Mouse (Mus musculus): ENCODE results near the gene Zfp629. TPM values are rescaled to one million over a fixed set of nuclear protein-coding genes. Genes with fewer than 3 reads are reported as not detected.
"Not testable (repeated sequence)": the region's sequence is repeated elsewhere in the genome, so short reads cannot be mapped to it uniquely, and the experiment has no call there.

Zfp629 gene
- polyA plus RNA-seq, 1 experiment from 2014 or later = 18.8 TPM

DNA sequence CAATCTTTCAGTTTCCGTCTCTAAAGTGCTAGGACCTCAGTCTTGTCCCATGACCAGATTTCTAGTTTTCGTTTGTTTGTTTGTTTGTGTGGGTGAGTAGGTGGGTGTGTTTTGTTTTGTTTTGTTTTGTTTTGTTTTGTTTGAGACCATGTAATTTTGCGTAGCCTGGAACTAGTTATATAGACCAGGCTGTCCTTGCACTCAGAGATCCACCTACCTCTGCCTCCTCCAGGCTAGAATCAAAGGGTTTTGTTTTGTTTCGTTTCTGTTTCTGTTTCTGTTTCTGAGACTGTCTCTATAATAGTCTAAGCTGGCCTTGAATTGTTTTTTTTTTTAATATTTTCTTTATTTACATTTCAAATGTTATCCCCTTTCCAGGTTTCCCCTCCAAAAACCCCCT lies 30.8 kb upstream of the Zfp629 start:
- no peak overlapping the region for H3K4me3 ChIP-seq
- no peak overlapping the region for H3K4me2 ChIP-seq
- no peak overlapping the region for H3K27ac ChIP-seq
- H3K27me3 ChIP-seq = no peaks in the 10 kb centered on the region
- ATAC-seq (ENCODE audit: insufficient number of reproducible peaks, insufficient read depth, low FRiP score, low TSS enrichment, low read depth) = no peak
- no peaks in the 10 kb centered on the region for H3K9me3 ChIP-seq
- 87% methylated on average over 4 of the region's 4 CpGs for WGBS
- H3K4me1 ChIP-seq = no peaks in the 10 kb centered on the region
- H3K36me3 ChIP-seq = no peaks in the 10 kb centered on the region
- H3K9ac ChIP-seq = no peak overlapping the region

DNA sequence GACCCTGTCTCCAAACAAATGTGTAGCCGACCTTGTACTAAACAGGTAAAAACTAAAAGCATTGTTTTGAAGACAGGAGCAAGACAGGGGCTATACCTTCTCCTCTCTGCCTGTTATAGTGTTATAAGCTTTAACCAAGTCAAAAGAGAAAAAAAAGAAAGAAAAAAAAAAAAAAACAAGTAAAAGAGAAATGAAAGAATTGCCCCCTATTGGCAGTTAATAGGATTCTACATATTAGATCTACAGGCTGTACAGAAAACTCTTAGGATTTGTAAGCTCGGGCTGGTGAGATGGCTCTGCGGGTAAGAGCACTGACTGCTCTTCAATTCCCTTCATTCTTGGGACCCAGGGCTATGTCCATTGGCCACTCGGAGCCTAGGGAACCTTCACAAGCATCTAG lies 26.7 kb upstream of the Zfp629 start:
- peaks cover 4% of the 10 kb centered on the region; the same call in 1 of the 2 replicates for H3K4me1 ChIP-seq
- no peaks in the 10 kb centered on the region for H3K27me3 ChIP-seq
- no peaks in the 10 kb centered on the region for H3K9me3 ChIP-seq
- no peak overlapping the region for H3K4me3 ChIP-seq
- H3K9ac ChIP-seq = no peak overlapping the region
- no peak overlapping the region for H3K4me2 ChIP-seq
- ATAC-seq (ENCODE audit: insufficient number of reproducible peaks, insufficient read depth, low FRiP score, low TSS enrichment, low read depth) = no peak
- WGBS = 66% methylated on average over 4 of the region's 4 CpGs
- no peak overlapping the region for H3K27ac ChIP-seq
- no peaks in the 10 kb centered on the region for H3K36me3 ChIP-seq

DNA sequence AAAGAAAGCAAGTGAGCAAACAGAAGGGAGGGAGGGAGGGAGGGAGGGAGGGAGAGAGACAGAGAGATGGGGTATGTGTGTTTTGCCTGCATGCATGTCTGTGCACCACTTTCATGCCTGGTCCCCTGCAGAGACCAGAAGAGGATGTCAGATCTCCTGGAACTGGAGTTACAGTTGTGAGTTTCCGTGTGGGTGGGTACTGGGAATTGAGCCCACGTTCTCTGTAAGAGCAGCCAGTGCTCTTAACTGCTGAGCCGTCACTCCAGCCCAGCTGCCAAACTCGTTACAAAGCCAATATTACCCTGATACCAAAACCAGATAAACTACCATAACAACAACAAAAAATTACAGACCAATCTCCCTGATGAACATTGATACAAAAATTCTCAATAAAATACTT lies 25.7 kb upstream of the Zfp629 start:
- no peaks in the 10 kb centered on the region for H3K36me3 ChIP-seq
- no peaks in the 10 kb centered on the region for H3K27me3 ChIP-seq
- H3K9me3 ChIP-seq = no peaks in the 10 kb centered on the region
- 43% methylated on average over 4 of the region's 4 CpGs for WGBS
- no peak overlapping the region for H3K4me3 ChIP-seq
- H3K4me1 ChIP-seq = peaks cover 9% of the 10 kb centered on the region; the same call in 1 of the 2 replicates
- H3K4me2 ChIP-seq = no peak overlapping the region
- ATAC-seq (ENCODE audit: insufficient number of reproducible peaks, insufficient read depth, low FRiP score, low TSS enrichment, low read depth) = no peak
- H3K9ac ChIP-seq = no peak overlapping the region
- no peak overlapping the region for H3K27ac ChIP-seq

DNA sequence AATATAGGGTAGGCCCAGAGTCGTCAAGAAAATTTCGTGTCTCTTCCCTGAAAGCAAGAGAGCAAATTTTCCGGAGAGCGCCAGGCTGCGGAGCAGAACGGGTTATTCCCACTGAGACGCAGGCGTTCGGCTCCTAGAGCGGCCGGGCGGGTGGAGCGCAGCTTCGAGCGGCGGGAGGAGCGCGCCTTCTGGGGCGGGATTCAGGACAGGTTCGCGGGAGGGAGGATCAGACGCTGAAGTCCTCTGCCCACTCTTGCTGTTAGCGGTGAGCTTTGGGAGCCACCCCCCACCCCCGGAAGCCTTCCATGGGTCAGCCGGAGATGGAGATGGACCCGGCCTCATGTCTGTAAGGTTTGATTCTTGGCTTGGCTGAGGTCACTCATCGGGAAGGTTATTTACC lies 21.4 kb upstream of the Zfp629 start:
- Histone ChIP-seq H3K27ac (no peak overlapping the region; the same call in 1 of the 2 replicates), H3K36me3 (no peaks in the 10 kb centered on the region), H3K4me2 (peak overlapping the region; percentile 73), H3K27me3 (no peaks in the 10 kb centered on the region), H3K4me3 (peak overlapping the region; percentile 65), H3K9ac (peak overlapping the region; percentile 81), H3K9me3 (no peaks in the 10 kb centered on the region), H3K4me1 (peaks cover 9% of the 10 kb centered on the region; the same call in 1 of the 2 replicates)
- WGBS = under 1% methylated on average over 26 of the region's 27 CpGs
- peak; percentile 64; the same call in 1 of the 2 replicates for ATAC-seq (ENCODE audit: insufficient number of reproducible peaks, insufficient read depth, low FRiP score, low TSS enrichment, low read depth)

DNA sequence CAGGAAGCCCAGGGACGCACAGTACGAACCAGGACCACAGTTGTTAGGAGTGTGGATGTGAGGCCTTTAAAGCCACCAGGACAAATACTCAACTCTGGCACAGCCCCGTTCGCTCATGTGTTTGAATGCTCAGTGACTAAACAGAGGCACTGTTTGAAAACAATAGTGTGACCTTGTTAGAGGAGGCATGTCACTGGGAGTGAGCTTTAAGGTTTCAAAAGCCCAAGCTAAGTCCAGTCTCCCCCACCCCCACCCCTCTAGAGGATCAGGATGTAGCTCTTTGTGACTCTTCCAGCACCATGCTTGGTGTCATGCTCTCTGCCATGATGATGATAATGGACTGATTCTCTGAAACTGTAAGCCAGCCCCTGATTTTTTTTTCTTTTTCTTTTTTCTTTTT lies 15.8 kb upstream of the Zfp629 start:
- peaks cover 2% of the 10 kb centered on the region; the same call in 1 of the 2 replicates for H3K4me1 ChIP-seq
- no peaks in the 10 kb centered on the region for H3K9me3 ChIP-seq
- H3K36me3 ChIP-seq = no peaks in the 10 kb centered on the region
- no peak overlapping the region for H3K27ac ChIP-seq
- no peak overlapping the region for H3K9ac ChIP-seq
- H3K4me2 ChIP-seq = no peak overlapping the region
- 84% methylated on average over 4 of the region's 4 CpGs for WGBS
- H3K4me3 ChIP-seq = no peak overlapping the region
- no peaks in the 10 kb centered on the region for H3K27me3 ChIP-seq
- no peak for ATAC-seq (ENCODE audit: insufficient number of reproducible peaks, insufficient read depth, low FRiP score, low TSS enrichment, low read depth)

DNA sequence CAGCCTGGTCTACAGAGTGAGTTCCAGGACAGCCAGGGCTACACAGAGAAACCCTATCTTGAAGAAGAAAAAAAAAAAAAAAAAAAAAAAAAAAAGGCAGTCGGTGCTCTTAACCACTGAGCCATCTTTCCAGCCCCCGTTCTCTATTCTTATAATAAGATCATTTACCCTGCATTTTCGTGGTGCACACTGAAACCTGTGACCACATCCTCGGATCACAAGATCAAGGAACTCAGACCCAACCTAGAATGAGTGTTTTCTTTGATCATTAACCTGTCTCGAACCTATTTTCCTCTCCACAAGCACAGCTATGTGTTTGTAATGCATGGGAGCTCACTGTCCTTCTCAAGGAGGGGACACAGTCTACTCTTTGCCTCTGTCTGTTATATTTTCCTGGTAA lies 13.0 kb upstream of the Zfp629 start:
- Histone ChIP-seq H3K9ac (no peak overlapping the region), H3K4me3 (no peak overlapping the region), H3K4me1 (no peaks in the 10 kb centered on the region), H3K9me3 (no peaks in the 10 kb centered on the region), H3K27ac (no peak overlapping the region), H3K27me3 (no peaks in the 10 kb centered on the region), H3K36me3 (no peaks in the 10 kb centered on the region), H3K4me2 (no peak overlapping the region)
- no peak for ATAC-seq (ENCODE audit: insufficient number of reproducible peaks, insufficient read depth, low FRiP score, low TSS enrichment, low read depth)
- 79% methylated on average over 5 of the region's 5 CpGs for WGBS

DNA sequence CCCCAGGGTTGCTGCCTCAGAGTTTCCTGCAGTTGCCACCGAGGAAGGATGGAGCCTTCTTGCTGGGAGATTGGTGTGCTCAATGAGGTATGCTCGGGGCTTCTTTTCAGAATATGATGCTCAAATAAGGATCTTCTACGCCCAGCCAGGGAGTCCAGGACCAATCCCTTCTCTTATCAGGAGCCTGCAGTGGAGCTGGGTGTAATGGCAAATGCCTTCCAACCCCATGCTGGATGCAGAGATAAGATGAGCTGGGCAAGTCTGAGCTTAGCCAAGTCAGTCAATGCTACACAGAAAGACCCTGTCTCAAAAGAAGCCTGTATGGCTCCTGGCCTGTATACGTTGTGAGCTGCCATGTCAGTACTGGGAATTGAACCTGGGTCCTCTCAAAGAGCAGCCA lies 10.9 kb upstream of the Zfp629 start:
- 92% methylated on average over 4 of the region's 4 CpGs for WGBS
- Histone ChIP-seq H3K4me3 (no peak overlapping the region), H3K4me2 (no peak overlapping the region), H3K9ac (no peak overlapping the region), H3K27ac (no peak overlapping the region), H3K9me3 (no peaks in the 10 kb centered on the region), H3K4me1 (no peaks in the 10 kb centered on the region), H3K36me3 (no peaks in the 10 kb centered on the region), H3K27me3 (no peaks in the 10 kb centered on the region)
- no peak for ATAC-seq (ENCODE audit: insufficient number of reproducible peaks, insufficient read depth, low FRiP score, low TSS enrichment, low read depth)

DNA sequence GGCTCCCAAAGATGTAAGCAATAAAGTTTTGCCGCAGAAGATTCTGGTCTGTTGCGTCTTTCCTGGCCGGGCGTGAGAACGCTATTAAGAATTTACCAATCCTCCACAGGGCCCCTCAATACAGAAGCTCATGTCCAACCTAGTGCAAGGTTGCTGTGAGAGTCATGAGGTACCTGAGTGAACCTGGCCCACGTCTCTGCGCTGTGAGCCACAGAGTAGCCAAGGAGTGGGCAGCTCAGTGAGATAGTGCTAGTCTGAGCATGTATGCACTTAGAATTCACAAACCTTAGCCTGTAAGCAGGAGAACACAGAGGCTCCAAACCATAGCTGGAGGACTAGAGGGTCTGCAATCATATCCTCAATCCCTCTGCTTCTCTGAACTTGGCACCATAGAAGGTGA lies 10.4 kb upstream of the Zfp629 start:
- H3K4me3 ChIP-seq = no peak overlapping the region
- WGBS = 94% methylated on average over 7 of the region's 7 CpGs
- no peak overlapping the region for H3K27ac ChIP-seq
- H3K4me1 ChIP-seq = no peaks in the 10 kb centered on the region
- H3K9me3 ChIP-seq = no peaks in the 10 kb centered on the region
- no peak overlapping the region for H3K9ac ChIP-seq
- H3K4me2 ChIP-seq = no peak overlapping the region
- no peaks in the 10 kb centered on the region for H3K36me3 ChIP-seq
- no peaks in the 10 kb centered on the region for H3K27me3 ChIP-seq
- ATAC-seq (ENCODE audit: insufficient number of reproducible peaks, insufficient read depth, low FRiP score, low TSS enrichment, low read depth) = no peak

DNA sequence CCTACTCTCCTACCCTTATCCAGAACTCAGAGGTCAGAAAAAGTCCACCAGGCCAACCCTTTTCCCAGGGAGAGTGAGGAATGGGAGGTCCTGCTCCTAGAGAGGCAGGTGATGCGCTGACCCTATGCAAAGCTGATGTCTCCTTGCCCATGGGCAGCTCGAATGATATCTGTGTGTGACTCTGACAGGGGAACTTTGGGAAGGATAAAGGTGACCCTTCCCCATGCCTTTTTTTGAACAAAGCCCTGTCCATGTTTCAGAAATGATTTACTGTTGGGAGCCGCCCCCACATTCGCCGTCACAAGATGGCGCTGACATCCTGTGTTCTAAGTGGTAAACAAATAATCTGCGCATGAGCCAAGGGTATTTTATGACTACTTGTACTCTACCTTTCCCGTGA lies 2.8 kb upstream of the Zfp629 start:
- H3K9ac ChIP-seq; H3K4me3 ChIP-seq; H3K27ac ChIP-seq; H3K36me3 ChIP-seq; H3K4me2 ChIP-seq; ATAC-seq (ENCODE audit: insufficient number of reproducible peaks, insufficient read depth, low FRiP score, low TSS enrichment, low read depth); H3K27me3 ChIP-seq; H3K9me3 ChIP-seq: not testable (repeated sequence)
- 94% methylated on average over 7 of the region's 8 CpGs for WGBS
- H3K4me1 ChIP-seq = peaks cover 14% of the 10 kb centered on the region

DNA sequence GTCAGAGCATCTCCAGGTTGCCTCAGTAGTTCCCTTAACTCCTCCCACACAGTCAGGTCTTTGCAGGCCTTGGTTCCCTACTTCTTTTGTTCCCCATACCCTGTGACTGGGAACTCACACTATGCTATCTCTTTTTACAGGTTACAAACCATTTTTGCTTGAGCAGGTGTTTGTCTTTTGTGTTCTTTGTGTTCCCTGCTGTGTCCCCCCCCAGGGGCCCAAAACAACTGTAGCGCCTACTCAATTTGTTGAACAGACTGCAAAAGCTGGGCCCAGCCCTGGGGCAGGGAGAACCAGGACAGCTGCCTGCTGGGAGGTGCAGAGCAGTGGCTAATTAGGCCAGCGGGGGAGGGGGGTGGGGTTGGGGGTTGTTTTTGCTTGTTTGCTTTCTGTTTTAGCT lies 2.4 kb upstream of the Zfp629 start:
- 35% methylated on average over 2 of the region's 2 CpGs for WGBS
- no peak for ATAC-seq (ENCODE audit: insufficient number of reproducible peaks, insufficient read depth, low FRiP score, low TSS enrichment, low read depth)

DNA sequence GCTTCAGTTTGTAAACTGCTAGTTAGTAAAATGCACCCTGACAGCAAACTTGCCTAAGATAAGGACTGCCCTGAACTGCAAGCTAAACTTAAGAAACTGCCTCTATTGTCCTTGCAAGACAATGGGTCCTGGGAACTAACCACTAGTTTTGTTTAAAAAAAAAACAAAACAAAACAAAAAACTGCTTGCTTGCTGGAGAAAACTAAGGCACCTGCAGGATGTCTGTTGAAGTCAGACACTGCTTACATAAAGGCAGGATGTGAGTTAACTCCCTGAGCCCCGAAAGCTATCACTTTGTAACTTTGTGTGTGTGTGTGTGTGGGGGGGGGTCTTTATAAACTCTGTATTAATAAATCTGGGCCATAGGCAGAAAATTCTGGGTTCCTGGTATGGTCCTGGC lies 1.3 kb upstream of the Zfp629 start:
- Histone ChIP-seq H3K9ac (no peak overlapping the region), H3K4me2 (no peak overlapping the region), H3K36me3 (peaks cover 10% of the 10 kb centered on the region), H3K9me3 (no peaks in the 10 kb centered on the region), H3K27me3 (no peaks in the 10 kb centered on the region), H3K27ac (no peak overlapping the region), H3K4me1 (peaks cover 14% of the 10 kb centered on the region), H3K4me3 (no peak overlapping the region)
- no peak for ATAC-seq (ENCODE audit: insufficient number of reproducible peaks, insufficient read depth, low FRiP score, low TSS enrichment, low read depth)
- WGBS = 87% methylated on average over 1 of the region's 1 CpGs

More for the DNA sequence above, 2.4 kb upstream of the Zfp629 start:
- no peaks in the 10 kb centered on the region for H3K27me3 ChIP-seq
- peaks cover 14% of the 10 kb centered on the region for H3K4me1 ChIP-seq
- H3K36me3 ChIP-seq = no peaks in the 10 kb centered on the region
- no peak overlapping the region for H3K4me2 ChIP-seq
- H3K27ac ChIP-seq = no peak overlapping the region
- H3K9me3 ChIP-seq = no peaks in the 10 kb centered on the region
- H3K9ac ChIP-seq = no peak overlapping the region
- no peak overlapping the region for H3K4me3 ChIP-seq

DNA sequence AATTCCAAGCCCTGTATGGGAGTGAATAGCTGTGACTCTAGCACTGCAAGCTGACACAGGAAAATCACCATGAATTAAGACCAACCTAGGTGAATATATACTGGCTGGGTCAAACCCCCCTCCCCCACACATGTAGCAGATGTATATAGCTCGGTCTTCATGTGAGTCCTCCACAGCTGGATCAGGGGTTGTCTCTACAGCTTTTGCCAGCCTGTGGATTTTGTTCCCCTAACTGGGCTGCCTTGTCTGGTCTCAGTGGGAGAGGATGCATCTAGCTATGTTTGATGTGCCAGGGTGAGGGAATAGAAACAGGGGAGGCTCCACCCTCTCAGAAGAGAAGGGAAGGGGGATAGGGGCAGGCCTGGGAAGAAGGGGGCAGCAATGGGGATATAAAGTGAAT lies 739 bp upstream of the Zfp629 start:
- peaks cover 16% of the 10 kb centered on the region for H3K36me3 ChIP-seq
- H3K27me3 ChIP-seq = no peaks in the 10 kb centered on the region
- H3K4me2 ChIP-seq = peak overlapping the region; percentile 86; the same call in 1 of the 2 replicates
- peaks cover 14% of the 10 kb centered on the region for H3K4me1 ChIP-seq
- H3K9ac ChIP-seq = no peak overlapping the region
- no peak for ATAC-seq (ENCODE audit: insufficient number of reproducible peaks, insufficient read depth, low FRiP score, low TSS enrichment, low read depth)
- no peak overlapping the region for H3K4me3 ChIP-seq
- H3K9me3 ChIP-seq = no peaks in the 10 kb centered on the region
- WGBS = 60% methylated on average over 1 of the region's 1 CpGs
- no peak overlapping the region for H3K27ac ChIP-seq

DNA sequence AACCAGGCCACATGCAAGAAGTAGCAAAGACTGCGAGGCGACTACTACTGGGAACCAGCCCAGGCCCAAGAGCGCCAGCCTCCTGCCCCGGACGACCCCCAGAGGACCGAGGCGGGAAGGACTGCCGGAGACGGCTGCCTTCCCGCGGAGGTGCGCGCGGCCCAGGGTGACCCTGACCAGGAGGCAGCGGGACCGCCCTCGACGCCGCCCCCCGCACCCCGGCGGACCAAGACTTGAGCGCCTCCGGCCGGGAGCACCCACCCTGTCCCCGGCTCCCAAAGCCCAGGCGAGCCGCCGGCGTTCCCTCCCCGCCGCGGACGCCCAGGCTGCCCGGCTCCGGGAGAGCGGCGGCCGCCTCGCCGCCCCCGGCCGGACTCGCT lies 1.1 kb downstream of the Zfp629 start:
- Histone ChIP-seq H3K4me2 (peak overlapping the region; percentile 86), H3K4me3 (peak overlapping the region; percentile 100), H3K36me3 (peaks cover 34% of the 10 kb centered on the region), H3K9me3 (no peaks in the 10 kb centered on the region), H3K4me1 (peaks cover 14% of the 10 kb centered on the region), H3K27me3 (no peaks in the 10 kb centered on the region), H3K9ac (peak overlapping the region; percentile 94), H3K27ac (peak overlapping the region; percentile 85)
- WGBS = 5% methylated on average over 41 of the region's 44 CpGs
- 0 out of 2 replicates have a peak, but pooled peaks have one; percentile 12 for ATAC-seq (ENCODE audit: insufficient number of reproducible peaks, insufficient read depth, low FRiP score, low TSS enrichment, low read depth)

All from embryonic facial prominence, embryonic 13.5 days (tissue).